ENCODE assay signal across 8 mouse cellular contexts in genomic region chr3:95658868-95659712, GRCm38 (mm10). TPM values are rescaled to one million over a fixed set of nuclear protein-coding genes. Genes with fewer than 3 reads are reported as not detected.
DNase-seq lines count a peak whose midpoint lies in the region; ATAC-seq and TF ChIP-seq lines count a peak whose summit lies in the region.

No protein-coding gene starts in this region.

- peak overlapping the region; percentile 99 for H3K4me3 ChIP-seq in hindbrain, embryonic 13.5 days

- peak overlapping the region; percentile 100 for H3K9ac ChIP-seq in hindbrain, embryonic 13.5 days

- under 1% methylated on average over 109 of the region's 113 CpGs for WGBS in hindbrain, embryonic 13.5 days

- POLR2A ChIA-PET in Patski (lab: Charles Lee) = interaction anchor here (1.0 to 12.3 kb wide), 4 partner anchors 9 to 32 kb away, joined by 4 to 109 read pairs (median 16); partner anchors contain the start of gene Adamtsl4

- DNase-seq in Patski (ENCODE audit: low read depth, low spot score) = no peak
- peak; percentile 71 to 73 for DNase-seq in cerebellum, postnatal 14 days
- DNase-seq in frontal cortex, postnatal 25 days (ENCODE audit: low spot score in 2 of 2) = peak; percentile 25 to 31
- peak; percentile 39 to 45 for DNase-seq in left cerebral cortex, adult 8-10 months (ENCODE audit: low spot score in 2 of 2)
- peak; percentile 40 to 41 for DNase-seq in right cerebral cortex, postnatal 36 days (ENCODE audit: low spot score in 2 of 2)

- H3K4me1 ChIP-seq in hindbrain, embryonic 13.5 days (replicated peaks) = peaks cover 43% of the 10 kb centered on the region

- no peak for TF ChIP-seq CTCF in Patski (IDR thresholded peaks at IDR 0.05)

- no peaks in the 10 kb centered on the region for H3K27me3 ChIP-seq in Patski
- no peaks in the 10 kb centered on the region for H3K27me3 ChIP-seq in hindbrain, embryonic 13.5 days

- peak; percentile 27 for ATAC-seq in Patski
- peak; percentile 81 for ATAC-seq in hindbrain, embryonic 13.5 days (ENCODE audit: low FRiP score)
- ATAC-seq in megakaryocyte, adult 5-6 weeks (ENCODE audit: poor library complexity, severe bottlenecking) = peak; percentile 33
- no peak; the same call in 1 of the 2 replicates for ATAC-seq in monocyte, adult 5-6 weeks (replicated peaks; ENCODE audit: insufficient number of reproducible peaks, low FRiP score, low TSS enrichment, poor library complexity, severe bottlenecking)

- H3K27ac ChIP-seq in hindbrain, embryonic 13.5 days = peak overlapping the region; percentile 99

- CTCF ChIA-PET in Patski (lab: Charles Lee) = no interaction called here

- in situ Hi-C loops in Patski (cut with MboI; ENCODE audit: low pct_unique_long_range_greater_than_20kb) = no loop called here

- H3K9me3 ChIP-seq in hindbrain, embryonic 13.5 days = no peaks in the 10 kb centered on the region

- H3K4me2 ChIP-seq in hindbrain, embryonic 13.5 days = peak overlapping the region; percentile 63

- peaks cover 30% of the 10 kb centered on the region for H3K36me3 ChIP-seq in hindbrain, embryonic 13.5 days

RNA-seq across cellular contexts. Expression of gene Mcl1, which starts 0.5 kb away (rescaled TPM):
- 169 TPM for polyA plus RNA-seq in Patski (2021)
- 49.3 and 54.2 TPM in 2 replicates for polyA plus RNA-seq in hindbrain, embryonic 13.5 days (2015; fragmentation: Nextera tagmentation; extraction: Ambion mirVana)
- 10 to 100 TPM; 47.2 to 59.6 (median 54.3) TPM for total RNA-seq in left cerebral cortex, adult 8-10 months (2022)
- total RNA-seq in megakaryocyte, adult 5-6 weeks (2015) = 440 and 463 TPM in 2 replicates
- 327 and 343 TPM in 2 replicates for total RNA-seq in megakaryocyte, adult 5-6 weeks (2017)
- 678 to 973 TPM (median 884 TPM) in 3 replicates for total RNA-seq in monocyte, adult 5-6 weeks (2017)

RNA-seq across cellular contexts. Expression of gene Adamtsl4, which starts 28.6 kb away (rescaled TPM):
- polyA plus RNA-seq in Patski (2021) = 39.5 TPM
- polyA plus RNA-seq in hindbrain, embryonic 13.5 days (2015; fragmentation: Nextera tagmentation; extraction: Ambion mirVana) = 0.98 and 1.0 TPM in 2 replicates
- total RNA-seq in left cerebral cortex, adult 8-10 months (2022) = 10 to 100 TPM in 3 of 4 experiments, 1 to 10 TPM in 1; 9.4 to 12.9 (median 11.4) TPM
- 0.85 and 1.3 TPM in 2 replicates for total RNA-seq in megakaryocyte, adult 5-6 weeks (2015)
- 0.59 and 0.77 TPM in 2 replicates for total RNA-seq in megakaryocyte, adult 5-6 weeks (2017)
- total RNA-seq in monocyte, adult 5-6 weeks (2017) = 0.38 to 7.2 TPM (median 0.53 TPM) in 3 replicates

RNA-seq across cellular contexts. Expression of gene Ensa, which starts 34.3 kb away (rescaled TPM):
- 142 TPM for polyA plus RNA-seq in Patski (2021)
- 106 and 108 TPM in 2 replicates for polyA plus RNA-seq in hindbrain, embryonic 13.5 days (2015; fragmentation: Nextera tagmentation; extraction: Ambion mirVana)
- total RNA-seq in left cerebral cortex, adult 8-10 months (2022) = 100 to 1,000 TPM; 322 to 333 (median 327) TPM
- 54.7 and 64.2 TPM in 2 replicates for total RNA-seq in megakaryocyte, adult 5-6 weeks (2015)
- 94.3 and 94.8 TPM in 2 replicates for total RNA-seq in megakaryocyte, adult 5-6 weeks (2017)
- total RNA-seq in monocyte, adult 5-6 weeks (2017) = 127 to 153 TPM (median 131 TPM) in 3 replicates

Comparison
In these comparisons a context has a peak if more than half of its experiments do, and no peak if none do; other contexts are left out.
1. RNA of gene Mcl1, which starts 0.5 kb away (total RNA-seq): 678 to 973 TPM in monocyte, adult 5-6 weeks and 327 to 463 TPM in megakaryocyte, adult 5-6 weeks; 47.2 to 59.6 TPM in left cerebral cortex, adult 8-10 months; every median in the first group is over 4 times any median in the second.